Mouse (Mus musculus): ENCODE measurements around the gene Fbxo34.

Gene Fbxo34

DNA sequence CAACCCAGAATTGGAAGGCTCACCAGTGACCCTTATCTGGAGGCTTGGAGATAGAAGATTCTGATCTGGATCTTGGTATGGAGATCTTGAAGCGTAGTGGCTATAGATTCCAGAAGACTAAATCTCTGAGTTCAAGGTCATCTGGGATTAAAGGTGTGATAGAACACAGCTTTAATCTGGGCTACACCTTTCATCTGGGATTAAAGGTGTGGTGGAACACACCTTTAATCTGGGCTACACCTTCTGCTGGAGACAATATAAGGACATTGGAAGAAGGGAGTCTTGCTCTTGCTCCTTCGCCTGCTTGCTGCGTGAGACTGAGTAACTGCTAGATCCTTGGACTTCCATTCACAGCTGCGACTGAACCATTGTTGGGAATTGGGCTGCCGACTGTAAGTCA, at the start of gene Fbxo34:
Gene Fbxo34, plus strand, starts transcription at position 301 of the 400 bp plus-strand sequence.
- WGBS: 99% methylated on average over 3 of the region's 5 CpGs

DNA sequence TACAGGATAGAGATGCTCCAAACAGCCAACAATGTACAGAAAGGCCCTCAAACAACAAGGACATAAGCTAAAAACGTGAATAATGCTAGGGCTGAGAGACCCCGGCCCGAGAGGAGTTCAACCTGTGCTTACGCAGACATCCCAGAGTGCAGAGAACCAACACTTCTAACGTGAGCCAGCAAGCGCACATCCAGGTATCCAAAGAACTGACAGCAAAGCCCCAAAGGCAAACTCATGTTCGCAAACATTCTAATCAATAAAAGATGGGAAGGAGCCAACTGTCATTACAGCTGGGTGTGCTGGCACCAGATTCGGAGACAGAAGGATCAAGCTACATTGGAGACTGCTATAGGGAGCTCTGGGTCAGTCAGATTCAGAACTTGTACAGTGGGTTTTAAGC, 47.5 kb upstream of the Fbxo34 start:
- WGBS: 96% methylated on average over 8 of the region's 8 CpGs

DNA sequence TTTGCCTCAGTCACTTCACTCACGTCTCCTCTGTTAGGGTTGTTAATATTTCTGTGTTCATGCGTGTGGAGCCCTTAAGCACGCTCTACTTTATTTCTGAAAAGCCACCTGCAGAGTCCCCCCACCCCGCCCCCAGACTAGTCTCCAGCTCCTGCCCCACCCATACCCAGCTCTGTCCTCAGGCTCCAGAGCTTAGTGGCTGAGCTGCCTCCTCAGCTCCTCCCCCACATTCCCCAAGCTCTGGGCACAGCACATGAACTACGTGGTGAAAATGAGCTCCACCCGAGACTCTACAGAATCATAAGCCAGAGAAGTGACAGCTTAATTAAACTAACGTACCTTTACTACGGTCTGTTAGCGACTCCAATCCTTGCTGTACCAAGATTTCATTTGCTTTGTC, 44.2 kb upstream of the Fbxo34 start:
- WGBS: 80% methylated on average over 9 of the region's 9 CpGs

DNA sequence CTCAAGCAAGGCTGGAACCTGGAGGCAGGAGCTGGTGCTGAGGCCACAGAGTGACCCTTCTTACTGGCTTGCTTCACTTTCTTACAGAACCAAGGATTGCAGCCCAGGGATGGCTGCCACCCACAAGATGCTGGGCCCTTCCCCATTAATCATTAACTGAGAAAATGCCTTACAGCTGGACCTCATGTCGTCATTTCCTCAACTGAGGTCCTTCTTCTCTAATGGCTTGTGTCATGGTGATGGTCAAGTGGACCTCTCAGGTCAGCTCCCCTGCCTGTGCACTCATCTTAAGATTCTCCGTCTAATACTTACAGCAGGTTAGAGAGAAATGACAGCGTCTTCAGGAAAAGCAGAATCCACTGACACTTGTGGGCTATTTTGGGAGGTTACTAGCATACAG, 32.9 kb upstream of the Fbxo34 start:
- WGBS: 42% methylated on average over 3 of the region's 3 CpGs

DNA sequence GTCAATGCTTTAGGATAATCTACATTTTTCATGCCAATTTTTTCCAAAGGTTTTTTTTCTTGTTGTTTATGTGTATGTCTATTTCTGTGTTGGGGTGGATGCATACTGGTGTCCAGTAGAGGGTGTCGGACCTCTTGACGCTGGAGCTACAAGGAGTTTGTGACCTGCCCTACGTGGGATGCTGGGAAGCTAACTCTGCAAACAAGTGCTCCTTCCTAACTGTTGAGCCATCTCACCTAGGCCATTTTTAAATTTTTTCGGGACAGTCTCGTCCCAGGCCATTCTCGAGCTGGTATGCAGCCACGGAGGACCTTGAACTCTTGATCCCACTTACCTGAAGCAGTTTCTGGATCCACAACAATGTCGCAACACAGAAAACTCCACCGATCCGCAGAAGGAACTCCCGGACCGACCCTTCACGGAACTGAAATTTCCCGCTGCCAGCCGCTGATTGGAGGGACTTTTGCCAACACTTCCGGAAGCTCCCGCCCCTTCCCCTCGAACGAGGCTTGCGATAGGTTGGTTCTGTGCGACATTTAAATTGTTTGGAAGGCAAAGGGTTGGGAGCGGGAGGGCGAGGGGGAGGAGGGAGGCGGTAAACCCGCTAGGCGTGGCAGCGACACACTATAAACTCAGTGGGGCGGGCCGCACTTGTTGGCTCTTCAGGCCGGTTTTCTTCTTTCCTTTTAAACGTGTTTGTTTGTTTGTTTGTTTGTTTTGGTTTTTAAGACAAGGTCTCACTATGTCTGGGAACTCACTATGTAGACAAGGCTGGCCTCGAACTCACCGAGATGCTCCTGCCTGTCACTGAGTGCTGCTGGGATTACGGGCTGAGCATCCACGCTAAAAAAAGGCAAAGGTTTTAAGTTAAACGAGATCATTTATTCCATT, 32.2 kb upstream of the Fbxo34 start, which contains the start of gene Dlgap5:
Gene Dlgap5, minus strand, starts transcription at position 633 of the 891 bp plus-strand sequence.
- WGBS: 1% methylated on average over 36 of the region's 36 CpGs

DNA sequence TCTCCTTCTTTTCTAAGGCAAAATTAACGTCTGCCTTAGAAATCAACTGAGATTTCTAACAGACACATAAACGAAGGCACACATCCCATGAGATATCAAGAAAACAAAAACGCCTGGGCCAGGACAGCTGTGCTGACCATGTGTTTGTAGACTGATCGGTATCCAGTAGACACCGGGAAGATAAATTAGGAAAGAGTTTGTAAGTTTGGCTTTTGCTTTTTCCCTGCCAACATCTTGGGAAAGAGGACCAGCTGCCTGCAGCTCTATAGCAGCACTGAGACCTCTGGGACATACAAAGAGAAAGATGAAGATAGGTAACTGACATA, 31.6 kb upstream of the Fbxo34 start:
- 21% methylated on average over 5 of the region's 5 CpGs for WGBS

DNA sequence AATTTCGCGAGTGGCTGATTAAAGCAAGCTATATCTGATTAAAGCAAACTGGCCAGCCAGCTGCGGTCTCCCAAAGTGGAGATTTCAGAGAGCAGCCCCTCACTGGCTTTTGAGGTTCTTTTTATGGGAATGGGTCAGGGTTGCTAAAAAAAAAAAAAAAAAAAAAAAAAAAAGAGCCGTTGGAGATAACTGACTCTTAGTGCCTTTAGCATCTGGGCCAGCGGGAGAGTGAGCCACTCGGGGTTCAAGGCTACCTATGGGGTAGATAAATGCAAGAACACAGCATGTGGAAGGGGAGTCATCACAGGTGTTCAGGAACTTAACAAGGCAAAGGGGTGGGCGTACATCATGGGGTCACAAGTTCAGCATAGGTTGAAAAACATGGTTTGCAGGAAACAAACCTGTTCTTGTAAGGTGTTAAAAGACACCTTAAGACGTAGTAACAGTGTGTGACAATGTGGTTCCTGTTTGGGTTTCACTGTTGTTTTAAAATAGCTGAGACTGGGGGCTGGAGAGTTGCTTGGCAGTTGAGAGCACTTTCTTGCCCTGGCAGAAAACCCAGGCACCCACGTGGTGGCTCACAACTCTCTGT, 31.1 kb upstream of the Fbxo34 start:
- 81% methylated on average over 9 of the region's 9 CpGs for WGBS

DNA sequence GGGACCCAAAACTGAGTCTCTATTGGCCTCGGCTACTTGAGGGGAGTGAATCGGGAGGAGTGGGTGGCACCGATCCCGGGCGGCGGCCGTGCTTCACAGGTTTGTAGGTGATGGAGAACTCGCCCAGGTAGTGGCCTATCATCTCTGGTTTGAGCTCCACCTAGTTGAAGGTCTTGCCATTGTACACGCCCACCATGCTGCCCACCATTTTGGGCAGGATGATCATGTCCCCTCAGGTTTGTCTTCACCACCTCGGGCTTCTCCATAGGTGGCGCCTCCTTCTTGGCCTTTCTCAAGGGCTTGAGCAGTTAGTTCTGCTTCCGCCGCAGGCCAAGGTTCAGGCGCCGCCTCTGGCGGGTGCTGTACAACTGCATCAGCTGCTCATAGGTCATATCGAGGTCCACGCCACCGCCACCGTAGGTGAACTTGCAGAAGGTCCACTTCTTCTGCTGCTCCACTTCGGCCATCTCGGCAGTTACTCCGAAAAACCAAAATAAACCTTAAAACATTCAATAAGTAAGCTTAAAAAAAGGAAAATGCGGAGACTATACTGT, 30.4 kb upstream of the Fbxo34 start:
- 94% methylated on average over 24 of the region's 24 CpGs for WGBS

DNA sequence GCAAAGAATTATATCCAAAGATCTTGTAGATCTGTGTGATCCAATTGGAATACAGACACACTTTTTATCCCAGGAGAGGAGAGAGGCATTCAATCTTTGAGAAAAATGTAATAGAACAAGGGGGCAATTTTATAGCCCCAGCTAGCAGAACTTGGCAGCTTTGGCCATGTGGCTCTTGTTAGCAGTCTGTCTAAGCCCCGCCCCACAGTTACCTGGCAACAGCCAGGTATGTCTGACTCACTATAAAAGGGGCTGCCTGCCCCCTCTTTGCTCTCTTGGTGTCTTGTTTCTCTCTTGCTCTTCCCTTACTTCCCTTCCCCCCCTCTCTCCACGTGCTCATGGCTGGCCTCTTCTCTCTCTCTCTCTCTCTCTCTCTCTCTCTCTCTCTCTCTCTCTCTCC, 28.6 kb upstream of the Fbxo34 start:
- WGBS: 44% methylated on average over 2 of the region's 2 CpGs

DNA sequence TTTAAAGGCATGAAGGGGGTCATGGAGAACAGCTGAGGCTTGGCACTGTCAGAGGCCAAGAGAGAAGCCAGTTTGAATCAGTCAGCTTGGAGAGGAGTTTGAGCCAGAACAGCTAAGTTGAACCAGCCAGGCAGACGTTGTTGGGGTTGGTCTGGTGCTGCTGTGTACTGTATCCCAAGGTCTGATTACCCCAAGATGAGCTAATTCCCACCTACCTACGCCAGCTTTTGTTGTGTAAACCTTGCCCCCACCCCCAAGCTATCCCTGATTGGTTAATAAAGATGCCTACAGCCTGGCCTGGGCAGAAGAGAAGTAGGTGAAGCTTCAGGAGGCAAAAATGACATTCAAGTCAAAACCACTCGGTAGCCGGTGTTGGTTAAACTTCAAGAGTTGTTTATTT, 27.8 kb upstream of the Fbxo34 start:
- WGBS: 76% methylated on average over 4 of the region's 4 CpGs

DNA sequence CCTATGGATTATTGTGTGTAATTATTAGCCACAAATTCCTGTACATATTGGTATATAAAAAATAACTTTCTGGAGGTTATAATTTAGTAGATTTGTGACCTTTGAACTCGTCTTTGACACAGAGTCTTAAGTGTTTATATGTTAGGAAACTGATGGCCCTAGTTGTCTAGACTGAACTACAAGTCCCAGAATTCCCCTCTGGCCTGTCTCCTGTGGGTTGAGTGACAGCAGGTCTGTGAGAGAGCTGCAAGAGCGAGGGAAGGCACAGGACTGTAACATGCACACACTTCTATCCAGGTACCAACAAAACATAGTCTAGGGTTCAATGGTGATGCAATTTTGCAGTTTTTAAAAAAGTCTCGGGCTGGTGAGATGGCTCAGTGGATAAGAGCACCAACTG, 11.3 kb upstream of the Fbxo34 start:
- WGBS: 78% methylated on average over 3 of the region's 3 CpGs

DNA sequence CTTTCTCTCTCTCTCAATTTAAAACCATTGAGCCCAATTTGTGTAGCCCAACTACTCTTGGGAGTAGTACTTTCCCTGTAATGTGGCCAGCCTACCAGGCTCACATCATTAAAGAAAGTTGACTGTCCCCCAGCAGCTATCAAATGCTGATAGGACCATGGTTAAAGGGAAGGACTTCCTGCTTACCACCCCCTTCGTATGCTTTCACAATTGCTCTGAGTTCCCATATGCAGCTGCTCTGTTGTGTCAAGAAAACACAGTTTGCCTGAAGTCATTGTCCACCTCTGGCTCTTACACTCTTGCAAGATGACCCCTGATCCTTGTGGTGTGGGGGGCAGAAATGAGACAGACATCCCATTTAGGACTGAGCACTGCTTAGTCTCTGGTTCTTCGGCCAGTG, 5.3 kb upstream of the Fbxo34 start:
- 49% methylated on average over 2 of the region's 2 CpGs for WGBS

DNA sequence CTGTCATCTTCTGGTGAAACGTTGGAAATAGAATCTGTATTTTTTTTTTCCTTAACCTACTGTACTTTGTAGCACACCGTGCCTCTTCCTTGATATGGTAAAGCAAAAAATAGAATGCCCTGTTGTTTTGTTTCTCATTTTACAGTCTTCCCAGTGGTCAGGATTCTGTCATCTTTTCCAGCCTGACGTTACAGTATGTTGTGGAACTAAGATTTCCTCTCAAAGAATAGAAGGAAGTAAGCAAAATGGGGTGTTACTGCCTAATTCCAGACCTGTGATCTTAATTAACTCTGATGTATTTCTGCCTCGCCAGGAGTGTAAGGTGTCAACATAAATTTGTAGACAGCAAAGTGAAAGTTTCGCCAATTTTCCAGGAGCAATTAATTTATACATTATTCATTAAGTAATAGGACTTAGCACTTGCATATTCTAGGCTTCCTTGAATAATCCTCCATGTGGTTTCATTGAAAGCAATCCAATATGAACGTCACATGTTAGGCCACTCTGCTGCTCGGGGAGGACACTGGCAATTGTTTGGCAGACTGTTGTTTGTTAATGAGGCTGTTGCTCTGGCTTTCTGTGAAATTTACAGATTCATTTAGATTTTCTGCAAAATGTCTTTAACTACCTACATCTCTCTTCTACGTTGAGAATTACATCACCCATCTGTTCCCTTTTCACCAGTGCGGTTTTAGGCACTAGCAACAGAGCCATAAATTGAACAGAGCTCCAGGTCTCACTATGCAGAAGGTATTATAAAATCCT, 4.7 kb upstream of the Fbxo34 start:
- WGBS: 24% methylated on average over 9 of the region's 9 CpGs

DNA sequence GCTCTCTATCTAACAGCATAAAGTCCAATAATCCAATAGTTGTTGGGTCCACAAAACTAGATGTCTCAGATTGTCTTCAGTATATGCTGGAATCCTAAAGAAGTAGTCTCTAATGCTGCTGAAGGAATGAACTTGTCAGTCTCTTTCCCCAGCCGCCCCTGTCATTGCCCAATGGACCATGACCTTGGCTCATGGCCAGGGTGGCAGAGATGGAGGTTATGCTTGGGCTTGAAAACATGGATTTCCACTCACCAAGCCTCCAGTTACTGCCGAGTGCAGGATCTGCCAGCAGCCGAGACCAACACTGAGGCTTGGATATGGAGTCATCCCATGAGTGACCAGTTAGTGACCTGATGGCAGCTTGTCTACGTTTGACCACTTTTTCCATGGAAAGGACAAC, 9.3 kb downstream of the Fbxo34 start:
- WGBS: 81% methylated on average over 4 of the region's 4 CpGs

DNA sequence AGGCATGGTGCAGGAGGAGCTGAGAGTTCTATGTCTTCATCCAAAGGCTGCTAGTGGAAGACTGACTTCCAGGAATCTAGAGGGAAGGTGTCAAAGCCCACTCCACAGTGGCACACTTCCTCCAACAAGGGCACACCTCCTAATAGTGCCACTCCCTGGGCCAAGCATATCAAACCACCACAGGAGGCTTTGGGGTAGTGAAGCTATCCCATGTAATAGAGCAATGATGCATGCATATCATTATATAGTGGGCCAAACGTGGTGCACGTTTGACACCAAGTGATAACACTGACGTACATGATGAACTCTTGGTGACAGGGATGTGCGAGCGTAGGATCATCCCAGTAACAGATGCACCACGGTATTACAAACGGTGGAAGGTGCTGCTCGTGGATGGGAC, 11.8 kb downstream of the Fbxo34 start:
- 91% methylated on average over 8 of the region's 8 CpGs for WGBS

DNA sequence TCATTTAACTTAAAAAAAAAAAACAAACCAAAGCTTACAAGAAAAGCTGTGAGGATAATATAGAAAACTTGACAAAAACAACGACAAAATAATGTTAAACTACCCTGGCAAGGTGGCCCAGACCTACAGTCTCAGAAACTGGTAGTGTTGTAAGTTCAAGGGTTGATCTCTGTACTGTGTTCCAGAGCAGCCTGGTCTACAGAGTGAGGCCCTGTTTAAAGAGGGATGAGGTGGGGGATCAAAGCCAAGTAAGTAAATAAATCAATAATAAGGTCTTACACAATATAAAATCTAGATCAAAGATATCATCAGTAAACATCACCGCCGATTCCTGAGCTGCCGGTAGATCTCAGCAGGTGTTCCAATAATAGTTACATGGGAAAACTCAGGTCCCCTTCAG, 12.2 kb downstream of the Fbxo34 start:
- WGBS: 70% methylated on average over 4 of the region's 4 CpGs

DNA sequence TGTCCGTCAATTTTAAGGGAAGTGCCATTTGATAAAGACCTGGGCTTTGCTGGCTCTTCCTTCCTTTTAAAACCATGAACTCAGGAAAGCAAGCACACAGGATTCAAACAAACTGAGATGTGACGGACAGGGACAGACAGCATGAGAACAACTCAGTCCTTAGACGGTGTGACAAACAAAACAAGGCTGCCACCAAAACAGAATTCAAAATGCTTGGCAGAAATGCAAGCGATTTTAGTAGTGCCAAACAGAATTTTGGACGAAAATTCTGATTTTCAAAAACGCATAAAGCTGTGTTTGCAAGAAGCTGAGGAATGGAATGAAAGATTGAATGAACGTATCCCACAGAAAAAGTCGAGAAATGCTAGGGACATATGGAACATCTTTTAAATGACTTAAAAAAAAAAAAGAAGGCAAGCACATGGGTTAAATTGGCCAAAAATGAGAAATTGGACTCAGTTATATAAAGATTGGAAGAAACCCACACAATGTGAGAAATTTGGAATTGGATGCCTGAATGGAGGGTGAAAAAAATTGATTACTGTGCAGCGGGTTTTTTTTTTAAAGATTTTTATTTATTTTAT, 12.7 kb downstream of the Fbxo34 start:
- WGBS: 51% methylated on average over 9 of the region's 9 CpGs

DNA sequence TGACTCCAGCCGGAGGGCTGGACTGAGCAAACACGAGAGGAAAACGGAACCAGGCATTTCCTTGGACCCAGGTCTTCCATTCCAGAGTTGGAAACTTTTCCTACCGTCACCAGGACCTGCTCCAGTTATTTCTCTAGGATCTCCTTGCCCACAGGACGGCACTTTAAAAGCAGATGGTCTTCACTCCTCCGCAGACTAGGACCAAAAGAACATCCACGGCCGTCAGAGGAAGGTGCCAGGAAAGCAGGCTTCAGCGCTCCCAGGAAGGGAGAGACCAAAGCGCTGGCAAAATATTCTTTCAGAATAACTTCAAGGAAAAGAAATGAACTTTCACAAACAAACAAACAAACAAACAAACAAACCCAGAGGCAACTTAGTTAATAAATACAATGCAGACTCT, 14.2 kb downstream of the Fbxo34 start:
- 59% methylated on average over 10 of the region's 10 CpGs for WGBS

DNA sequence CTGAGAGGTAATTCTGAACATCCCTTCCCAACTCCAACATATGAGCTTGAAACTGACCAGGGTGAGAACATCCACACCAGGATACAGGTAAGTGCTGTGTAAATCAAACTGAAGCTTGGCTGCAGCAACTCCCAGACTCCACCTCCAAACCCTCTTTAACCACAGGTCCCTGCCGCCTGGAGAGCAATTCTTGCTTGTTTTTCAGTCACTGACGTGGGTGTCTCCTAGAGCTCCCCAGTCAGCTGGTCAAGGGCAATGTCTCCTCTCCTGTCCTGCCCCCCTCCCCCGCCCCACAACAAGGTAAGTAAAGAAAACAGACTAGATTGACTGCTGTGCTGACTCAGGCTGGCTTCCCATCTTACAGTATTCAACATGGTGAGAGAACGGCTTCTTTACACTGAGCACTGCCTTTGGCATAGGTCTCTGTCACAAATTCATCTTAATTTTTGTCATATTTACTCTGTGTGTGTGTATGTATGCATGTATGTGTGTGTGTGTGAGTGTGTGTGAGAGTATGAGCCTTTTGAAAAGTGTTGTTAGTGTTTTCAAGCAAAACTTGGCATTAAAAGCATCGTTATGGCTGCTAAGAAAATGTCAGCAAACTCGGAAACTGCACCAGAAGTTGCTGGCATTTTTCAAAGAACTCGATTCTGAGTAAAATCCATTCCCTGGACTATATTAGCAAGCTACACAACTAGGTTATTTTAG, 15.4 kb downstream of the Fbxo34 start:
- WGBS: 32% methylated on average over 7 of the region's 7 CpGs

DNA sequence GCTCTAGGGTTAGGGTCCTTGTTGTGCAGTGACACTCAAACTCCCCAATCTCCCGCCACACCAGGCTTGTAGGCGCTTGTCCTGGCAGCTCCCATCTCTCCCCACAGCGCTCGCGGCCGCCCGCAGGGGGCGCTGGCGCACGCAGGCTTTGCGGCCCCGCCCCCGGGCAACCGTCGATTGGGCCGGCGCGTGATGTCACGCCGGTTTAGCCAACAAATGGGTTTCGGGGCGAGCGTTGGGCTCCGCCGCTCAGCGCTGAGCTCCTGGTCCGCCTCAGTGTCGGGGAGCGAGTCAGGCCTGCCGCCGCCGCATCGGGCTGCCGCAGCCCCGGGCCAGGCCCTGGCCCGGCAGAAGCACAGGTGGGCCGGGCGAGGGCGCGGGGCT, 22.1 kb downstream of the Fbxo34 start:
- WGBS: under 1% methylated on average over 40 of the region's 40 CpGs

DNA sequence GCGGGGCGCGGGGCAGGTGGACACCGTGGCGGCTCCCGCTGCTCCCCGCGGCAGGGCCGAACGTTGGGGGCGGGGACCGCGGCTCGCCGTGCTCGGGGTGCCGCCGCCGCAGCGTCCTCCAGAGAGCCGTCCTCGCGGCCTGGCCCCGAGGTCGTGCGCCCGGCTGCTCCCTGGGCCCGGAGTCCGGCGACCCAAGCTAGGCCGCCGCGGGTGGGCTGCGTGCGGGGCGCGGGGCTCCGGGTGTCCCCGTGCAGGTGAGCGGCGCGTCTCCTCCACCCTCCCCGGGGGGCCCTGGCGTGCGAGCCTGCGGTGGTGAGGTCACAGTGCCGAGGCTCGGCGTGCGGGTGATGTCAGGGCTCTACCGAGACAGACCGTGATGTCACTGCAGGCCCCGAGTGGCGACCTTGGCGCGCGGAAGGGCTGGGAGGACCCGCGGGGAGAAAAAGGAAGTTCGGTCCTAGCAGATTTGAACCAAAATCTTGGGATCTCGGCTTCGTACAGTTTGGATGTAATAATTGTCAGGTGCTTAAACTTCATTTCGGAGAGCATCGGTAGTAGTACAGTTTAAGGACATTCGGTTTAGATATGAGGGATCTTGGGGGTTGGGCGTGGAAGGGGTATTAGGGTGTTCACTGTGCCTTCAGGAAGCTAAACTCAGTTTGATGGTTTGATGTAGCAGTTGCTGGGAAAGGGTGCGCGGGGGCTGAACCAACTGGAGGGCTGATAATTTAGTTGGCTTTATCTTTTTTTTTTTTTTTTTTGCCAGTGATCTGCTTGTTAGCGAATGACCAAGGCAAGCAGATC, 22.7 kb downstream of the Fbxo34 start:
- WGBS: under 1% methylated on average over 68 of the region's 69 CpGs

Data from cerebral cortex, adult 2 months (tissue).